Mouse (Mus musculus) bone marrow, adult 2 months (tissue): ENCODE measurements around the gene Shld2.

ENCODE experiments used
- CTCF ChIP-seq: fragments of 200-500 bp; IDR thresholded peaks from 2 replicates; pipeline ENCODE4 v1.5.1; 2011; ENCODE audit warnings: low read length, control low read depth; ENCODE audit not compliant: control insufficient read depth, insufficient read depth
- POLR2A ChIP-seq: fragments of 200-500 bp; IDR thresholded peaks from 2 replicates; pipeline ENCODE4 v1.6.1; 2011; ENCODE audit warnings: low read depth, mild to moderate bottlenecking, control low read depth, low read length, borderline replicate concordance; ENCODE audit not compliant: control insufficient read depth

GRCm38 (mm10) chr14:34232866-34233680, 77.2 kb downstream of the Shld2 start:
- TF ChIP-seq CTCF: no peak
- TF ChIP-seq POLR2A: no peak
